Mouse (Mus musculus) G1E-ER4 (cell line): ENCODE data around the gene Slc6a14. TPM values are rescaled to one million over a fixed set of nuclear protein-coding genes. Genes with fewer than 3 reads are reported as not detected.

ENCODE experiments used
- GATA1 ChIP-seq: IDR thresholded peaks from one replicate; pipeline ENCODE4 v1.8.0; 2012; ENCODE audit warnings: low read length, inconsistent platforms
- polyA plus RNA-seq: library from polyadenylated mRNA; stranded (reverse); fragments of >175 nt; gene quantifications from 2 replicates; pipeline ENCODE4 v1.2.3, GENCODE M21; 2012

Slc6a14 gene
- polyA plus RNA-seq = not detected in 2 replicates

- TF ChIP-seq GATA1 = no peak
Measured at GRCm38 (mm10) chrX:21714829-21715228, at the start of gene Slc6a14. Slc6a14 (plus strand) TSS chrX:21714896.

DNA sequence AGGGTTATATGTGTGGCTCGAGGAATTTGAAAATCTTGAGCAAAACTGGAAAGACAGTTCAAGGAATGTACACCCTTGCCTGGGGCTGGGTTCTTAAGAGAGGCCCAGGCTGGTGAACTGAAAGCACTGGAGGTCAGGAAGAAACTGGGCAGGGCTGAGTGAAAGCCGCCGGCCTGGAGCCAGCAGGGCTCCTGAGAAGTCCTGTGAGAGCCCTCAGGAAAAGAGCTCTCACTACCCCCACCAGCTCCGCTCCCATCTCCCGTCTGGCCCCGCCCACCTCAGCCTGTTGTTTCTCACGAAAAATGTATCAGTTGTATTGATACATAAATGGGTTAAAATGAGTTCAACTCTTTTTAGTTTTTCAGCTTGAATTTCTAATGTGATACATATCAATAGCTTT, 43.8 kb upstream of the Slc6a14 start:
- TF ChIP-seq GATA1 = no peak

- no peak for TF ChIP-seq GATA1
Measured at GRCm38 (mm10) chrX:21695220-21695619, 19.5 kb upstream of the Slc6a14 start.

DNA sequence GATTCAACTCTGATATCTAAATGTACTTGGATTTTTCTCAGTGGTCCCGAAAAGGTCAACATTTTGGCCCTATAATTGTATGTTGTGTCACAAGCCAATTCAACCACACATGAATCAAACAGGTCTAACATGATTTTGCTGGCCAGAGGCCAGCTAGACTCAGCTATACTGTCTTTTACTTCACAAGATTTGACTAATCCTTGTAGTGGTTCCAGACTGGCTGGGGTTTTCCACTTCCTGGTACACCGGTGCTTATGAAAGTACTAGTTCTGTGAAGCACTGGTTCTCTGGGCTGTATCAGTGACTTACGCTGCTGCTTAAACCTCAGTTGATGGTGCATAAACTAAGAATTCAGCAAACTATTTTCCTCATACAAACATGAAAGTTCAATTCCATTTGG, 19.0 kb upstream of the Slc6a14 start:
- no peak for TF ChIP-seq GATA1

DNA sequence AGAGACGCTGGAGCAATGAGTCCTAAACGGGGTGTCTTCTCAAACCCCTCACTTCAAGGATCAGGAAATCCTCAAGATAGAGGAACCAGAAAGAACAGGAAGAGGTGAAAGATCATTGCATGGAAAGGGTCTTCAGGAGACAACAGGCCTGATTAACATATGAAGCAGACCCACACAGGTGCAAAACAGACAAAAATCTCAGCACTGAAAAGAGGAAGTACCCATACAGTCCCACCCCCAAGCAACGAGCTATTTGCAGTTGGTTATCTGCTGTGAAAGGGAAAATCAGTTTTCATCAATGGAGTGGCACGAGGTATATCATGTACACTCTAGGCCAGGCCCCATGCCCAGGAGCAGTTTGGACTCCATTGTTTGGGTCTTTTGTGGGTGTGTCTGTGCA, 13.1 kb upstream of the Slc6a14 start:
- TF ChIP-seq GATA1 = no peak

DNA sequence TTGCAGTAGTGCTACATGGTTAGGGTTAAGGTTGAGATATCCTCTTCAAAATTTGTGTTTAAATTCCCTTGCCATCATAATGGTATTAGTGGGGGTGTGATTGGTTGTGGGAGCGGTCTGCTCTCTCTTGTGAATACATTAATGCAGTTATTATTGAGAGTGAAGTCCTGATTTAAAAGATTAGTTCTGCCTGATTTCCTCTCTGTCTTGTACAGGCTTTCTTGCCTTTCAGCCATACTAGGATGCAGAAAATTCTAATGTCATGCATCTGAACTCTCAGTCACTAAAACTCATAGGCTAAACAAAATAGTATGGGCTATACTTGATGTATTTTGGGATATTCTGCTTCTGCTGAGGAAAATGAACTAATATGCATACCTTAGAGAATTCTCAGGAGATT, 10.2 kb upstream of the Slc6a14 start:
- no peak for TF ChIP-seq GATA1

GRCm38 (mm10) chrX:21715293-21715692, 597 bp downstream of the Slc6a14 start:
- no peak for TF ChIP-seq GATA1

- no peak for TF ChIP-seq GATA1
Measured at GRCm38 (mm10) chrX:21716885-21717284, 2.2 kb downstream of the Slc6a14 start.

- TF ChIP-seq GATA1 = no peak
Measured at GRCm38 (mm10) chrX:21744997-21745396, 30.3 kb downstream of the Slc6a14 start, which contains the start of gene Gm28269. Gm28269 (minus strand) TSS chrX:21745097.

Other genes with a start within 250 kb of the Slc6a14 start
- not detected in 2 replicates for gene Agtr2, start 230.4 kb upstream of the Slc6a14 start, polyA plus RNA-seq
- gene Gm28269, start 30.2 kb downstream of the Slc6a14 start, polyA plus RNA-seq = not detected in 2 replicates